Mouse (Mus musculus) left cerebral cortex, adult 2 months (tissue): ENCODE data around the gene Tbc1d23. TPM values are rescaled to one million over a fixed set of nuclear protein-coding genes. Genes with fewer than 3 reads are reported as not detected.
"Not testable (repeated sequence)": the region's sequence is repeated elsewhere in the genome, so short reads cannot be mapped to it uniquely, and the experiment has no call there.

Experiments
- DNase-seq, 2 experiments: peaks; one replicate each; pipeline ENCODE4 v3.0.0; 2021 to 2022; ENCODE audit warnings: low spot score in 2 of 2, mixed read lengths in 1 of 2; ENCODE audit errors: extremely low spot score in 1 of 2
- H3K27ac ChIP-seq: fragments of 200-600 bp; 2 replicates; pipeline ENCODE4 v1.8.1; 2022
- H3K4me3 ChIP-seq: fragments of 200-600 bp; 2 replicates; pipeline ENCODE4 v1.8.1; 2022
- CTCF ChIP-seq: fragments of 200-600 bp; IDR thresholded peaks from 2 replicates; pipeline ENCODE4 v1.8.1; 2022; ENCODE audit warnings: antibody characterized with exemption, mild to moderate bottlenecking, moderate library complexity
- intact Hi-C: fragments of 180-260 bp; cut with DNase I; formaldehyde crosslinking; loops from one replicate; pipeline ENCODE4 v1.15.1; 2025
- total RNA-seq, 2 experiments: library from RNA; stranded (reverse); gene quantifications; 2 replicates each; pipeline ENCODE4 v1.2.3; 2021

Gene Tbc1d23
- total RNA-seq, 2 experiments from 2014 or later: 45.0 to 46.1 TPM

- no peak overlapping the region for H3K27ac ChIP-seq
- intact Hi-C loops: no loop called here
- H3K4me3 ChIP-seq: no peak overlapping the region
- no peak for DNase-seq
- TF ChIP-seq CTCF: no peak
These were observed 19.7 kb upstream of the Tbc1d23 start for GRCm38 (mm10) chr16:57250991-57251390.

- no peak for DNase-seq
- H3K4me3 ChIP-seq: no peak overlapping the region
- no peak for TF ChIP-seq CTCF
- no peak overlapping the region for H3K27ac ChIP-seq
- intact Hi-C loops: no loop called here
These were observed 16.2 kb upstream of the Tbc1d23 start for GRCm38 (mm10) chr16:57247464-57247863.

- Histone ChIP-seq H3K27ac (no peak overlapping the region), H3K4me3 (no peak overlapping the region)
- intact Hi-C loops: no loop called here
- TF ChIP-seq CTCF: no peak
- DNase-seq: no peak
These were observed 15.3 kb upstream of the Tbc1d23 start for GRCm38 (mm10) chr16:57246596-57246995.

- Histone ChIP-seq H3K27ac (no peak overlapping the region), H3K4me3 (no peak overlapping the region)
- intact Hi-C loops: loop anchor here (1.0 to 5.0 kb wide), 2 partner anchors 154 to 353 kb away; no protein-coding TSS in a partner anchor
- peak; percentile 75 to 86 for DNase-seq
- TF ChIP-seq CTCF: peak; percentile 96
These were observed 12.5 kb upstream of the Tbc1d23 start for GRCm38 (mm10) chr16:57243858-57244248.

GRCm38 (mm10) chr16:57243205-57243857 lies 12.0 kb upstream of the Tbc1d23 start:
- intact Hi-C loops: loop anchor here (5.0 kb wide), 1 partner anchor 354 kb away; no protein-coding TSS in a partner anchor
- TF ChIP-seq CTCF: no peak
- H3K4me3 ChIP-seq: no peak overlapping the region
- H3K27ac ChIP-seq: no peak overlapping the region
- DNase-seq: no peak

- no peak overlapping the region for H3K27ac ChIP-seq
These were observed 11.5 kb upstream of the Tbc1d23 start for GRCm38 (mm10) chr16:57242857-57243204.

GRCm38 (mm10) chr16:57235871-57236510 lies 4.7 kb upstream of the Tbc1d23 start:
- TF ChIP-seq CTCF: no peak
- intact Hi-C loops: no loop called here
- Histone ChIP-seq H3K4me3 (no peak overlapping the region), H3K27ac (no peak overlapping the region)
- no peak for DNase-seq

More at GRCm38 (mm10) chr16:57242857-57243204, 11.5 kb upstream of the Tbc1d23 start:
- intact Hi-C loops: loop anchor here (5.0 kb wide), 1 partner anchor 354 kb away; no protein-coding TSS in a partner anchor
- no peak overlapping the region for H3K4me3 ChIP-seq
- no peak for DNase-seq
- TF ChIP-seq CTCF: no peak

GRCm38 (mm10) chr16:57231937-57232310 lies 620 bp upstream of the Tbc1d23 start:
- not testable (repeated sequence) for H3K27ac ChIP-seq, DNase-seq
- H3K4me3 ChIP-seq: peak overlapping the region; percentile 95
- intact Hi-C loops: loop anchor here (1.0 kb wide), 1 partner anchor 111 kb away; the partner anchor contains the start of gene Tomm70a

- Histone ChIP-seq H3K4me3 (no peak overlapping the region), H3K27ac (no peak overlapping the region)
- TF ChIP-seq CTCF: no peak
- intact Hi-C loops: no loop called here
- DNase-seq: no peak
These were observed 4.9 kb downstream of the Tbc1d23 start for GRCm38 (mm10) chr16:57226444-57226843.

- Histone ChIP-seq H3K27ac (no peak overlapping the region), H3K4me3 (no peak overlapping the region)
- no peak for TF ChIP-seq CTCF
- DNase-seq: no peak
- intact Hi-C loops: loop anchor here (5.0 kb wide), 1 partner anchor 33 kb away; no protein-coding TSS in a partner anchor
These were observed 10.9 kb downstream of the Tbc1d23 start for GRCm38 (mm10) chr16:57220361-57220760.

GRCm38 (mm10) chr16:57215957-57216356 lies 15.3 kb downstream of the Tbc1d23 start:
- no peak for TF ChIP-seq CTCF
- intact Hi-C loops: no loop called here
- no peak for DNase-seq
- Histone ChIP-seq H3K27ac (no peak overlapping the region), H3K4me3 (no peak overlapping the region)

GRCm38 (mm10) chr16:57211037-57211436 lies 20.3 kb downstream of the Tbc1d23 start:
- Histone ChIP-seq H3K27ac (no peak overlapping the region), H3K4me3 (no peak overlapping the region)
- DNase-seq: no peak
- intact Hi-C loops: no loop called here
- no peak for TF ChIP-seq CTCF

GRCm38 (mm10) chr16:57208342-57208741 lies 23.0 kb downstream of the Tbc1d23 start:
- H3K4me3 ChIP-seq: no peak overlapping the region
- no peak for DNase-seq
- intact Hi-C loops: no loop called here
- no peak overlapping the region for H3K27ac ChIP-seq
- TF ChIP-seq CTCF: no peak
